In the genomic region with DNA sequence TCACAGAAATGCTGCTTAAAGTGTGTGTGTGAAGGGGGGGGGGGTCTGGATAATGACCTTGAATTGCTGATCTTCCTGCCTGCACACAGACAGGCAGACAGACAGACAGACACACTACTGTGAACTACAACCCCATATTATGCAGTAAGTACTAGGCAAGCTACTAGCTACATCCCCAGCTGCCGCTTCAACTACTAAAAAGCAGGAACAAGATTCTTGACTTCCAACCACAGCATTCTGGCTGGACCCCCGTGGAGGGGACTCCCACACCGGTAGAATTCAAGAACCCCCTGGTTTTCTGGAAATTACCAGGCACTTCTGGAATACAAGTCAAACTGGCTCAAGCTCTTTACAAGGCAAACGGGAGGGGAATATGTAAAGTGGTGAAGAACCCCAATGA, we compare ENCODE assay signal across 7 mouse cellular contexts. TPM values are rescaled to one million over a fixed set of nuclear protein-coding genes. Genes with fewer than 3 reads are reported as not detected.
DNase-seq lines count a peak whose midpoint lies in the region; ATAC-seq and TF ChIP-seq lines count a peak whose summit lies in the region.

No protein-coding gene starts in this region.

- H3K9me3 ChIP-seq in forebrain, embryonic 16.5 days (ENCODE audit: control insufficient read depth, low read length) = no peaks in the 10 kb centered on the region
- no peaks in the 10 kb centered on the region for H3K9me3 ChIP-seq in liver, embryonic 12.5 days (replicated peaks)

- 16% methylated on average over 4 of the region's 4 CpGs for WGBS in spleen, adult 2 months
- 46% methylated on average over 4 of the region's 4 CpGs for WGBS in forebrain, embryonic 16.5 days
- 17% methylated on average over 4 of the region's 4 CpGs for WGBS in liver, embryonic 12.5 days (ENCODE audit: insufficient replicate concordance)

- TF ChIP-seq CTCF in spleen, adult 2 months (IDR thresholded peaks at IDR 0.05; ENCODE audit: extremely low read depth, insufficient read depth, insufficient read length, insufficient replicate concordance) = no peak

- no peak for DNase-seq in spleen, adult 2 months (ENCODE audit: low read depth in 1 of 2, low spot score in 2 of 2)
- DNase-seq in spleen, adult 18-20 months = no peak
- DNase-seq in ovary, postnatal 36 days (ENCODE audit: low spot score) = no peak
- DNase-seq in left cerebral cortex, postnatal 4 days = no peak

- H3K9ac ChIP-seq in forebrain, embryonic 16.5 days (replicated peaks; ENCODE audit: low read depth, low read length) = no peak overlapping the region; the same call in 1 of the 2 replicates
- H3K9ac ChIP-seq in liver, embryonic 12.5 days = peak overlapping the region; percentile 84

- no peak for ATAC-seq in forebrain, embryonic 16.5 days
- ATAC-seq in liver, embryonic 12.5 days = no peak
- no peak for ATAC-seq in activated CD4-positive, CD25-positive, alpha-beta regulatory T cell, adult 4 months

- no peaks in the 10 kb centered on the region for H3K27me3 ChIP-seq in spleen, adult 2 months (ENCODE audit: control insufficient read depth, insufficient read depth, low read length)
- peaks cover 11% of the 10 kb centered on the region for H3K27me3 ChIP-seq in forebrain, embryonic 16.5 days (replicated peaks; ENCODE audit: control insufficient read depth, insufficient read depth, low read length)
- no peaks in the 10 kb centered on the region; the same call in 1 of the 2 replicates for H3K27me3 ChIP-seq in liver, embryonic 12.5 days (replicated peaks)

- H3K4me3 ChIP-seq in spleen, adult 2 months (ENCODE audit: extremely low read depth, insufficient read depth, insufficient read length) = peak overlapping the region; percentile 95
- peak overlapping the region; percentile 62 for H3K4me3 ChIP-seq in forebrain, embryonic 16.5 days (replicated peaks; ENCODE audit: low read length)
- H3K4me3 ChIP-seq in liver, embryonic 12.5 days = peak overlapping the region; percentile 80

- TF ChIP-seq POLR2A in spleen, adult 2 months (IDR thresholded peaks at IDR 0.05; ENCODE audit: low read depth, low read length) = no peak

- peak overlapping the region; percentile 99 for H3K4me2 ChIP-seq in forebrain, embryonic 16.5 days (ENCODE audit: low read length)
- H3K4me2 ChIP-seq in liver, embryonic 12.5 days = peak overlapping the region; percentile 99

- H3K36me3 ChIP-seq in spleen, adult 2 months (ENCODE audit: control insufficient read depth, insufficient read depth, low read length) = no peaks in the 10 kb centered on the region
- no peaks in the 10 kb centered on the region for H3K36me3 ChIP-seq in forebrain, embryonic 16.5 days (ENCODE audit: control insufficient read depth, insufficient read depth)
- H3K36me3 ChIP-seq in liver, embryonic 12.5 days = no peaks in the 10 kb centered on the region

- H3K27ac ChIP-seq in spleen, adult 2 months (ENCODE audit: insufficient read depth, low read length) = peak overlapping the region; percentile 83
- H3K27ac ChIP-seq in forebrain, embryonic 16.5 days (ENCODE audit: low read length) = no peak overlapping the region
- H3K27ac ChIP-seq in liver, embryonic 12.5 days = 0 out of 2 replicates have a peak overlapping the region, but pooled peaks have one; percentile 13

- intact Hi-C loops in left cerebral cortex, postnatal 4 days (cut with DNase I) = loop anchor here (5.0 kb wide), 1 partner anchor 33 kb away; no protein-coding TSS in a partner anchor

- H3K4me1 ChIP-seq in spleen, adult 2 months (ENCODE audit: control insufficient read depth, insufficient read depth, insufficient read length) = peaks cover 18% of the 10 kb centered on the region; the same call in 1 of the 2 replicates
- H3K4me1 ChIP-seq in forebrain, embryonic 16.5 days (replicated peaks; ENCODE audit: control insufficient read depth, insufficient read depth, low read length) = peaks cover 30% of the 10 kb centered on the region
- H3K4me1 ChIP-seq in liver, embryonic 12.5 days = peaks cover 76% of the 10 kb centered on the region

RNA-seq across cellular contexts. Expression of a gene that starts 1.9 kb away (rescaled TPM):
- 20.4 and 26.2 TPM in 2 replicates for polyA plus RNA-seq in spleen, adult 2 months (2012; rRNA removed)
- 4.1 and 5.3 TPM in 2 replicates for polyA plus RNA-seq in forebrain, embryonic 16.5 days (2015; fragmentation: Nextera tagmentation; extraction: Ambion mirVana)
- polyA plus RNA-seq in liver, embryonic 12.5 days (2016; fragmentation: Nextera tagmentation; extraction: Ambion mirVana) = 12.3 and 12.8 TPM in 2 replicates
- 1 to 10 TPM; 5.7 to 7.0 TPM for polyA plus RNA-seq in activated CD4-positive, CD25-positive, alpha-beta regulatory T cell, adult 4 months (2017; shearing (Covaris generic))
- total RNA-seq in left cerebral cortex, postnatal 4 days (2021) = 10 to 100 TPM; 17.4 to 22.9 TPM
